Mouse (Mus musculus): ENCODE data around the gene Galnt9. TPM values are rescaled to one million over a fixed set of nuclear protein-coding genes. Genes with fewer than 3 reads are reported as not detected.

The Galnt9 gene
- polyA plus RNA-seq, 1 experiment, result 1.3 TPM

DNA sequence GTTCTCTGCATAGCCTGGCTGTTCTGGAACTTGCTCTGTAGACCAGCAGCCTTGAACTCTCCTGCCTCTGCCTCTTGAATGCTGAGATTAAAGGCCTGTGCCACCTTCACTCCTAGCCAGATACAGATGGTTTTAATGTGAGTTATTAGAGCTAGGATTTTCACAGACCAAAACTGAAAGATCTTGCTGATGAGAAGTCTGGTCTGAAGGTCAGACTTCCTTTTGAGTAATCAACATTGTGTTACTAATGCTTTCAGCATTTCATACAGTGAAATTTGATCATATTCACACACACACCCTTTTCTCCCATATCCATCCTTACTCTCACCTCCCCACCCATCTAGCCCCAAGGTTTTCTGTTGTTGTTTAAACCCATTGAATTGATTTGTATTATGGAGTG is 115.5 kb downstream of the Galnt9 start:
- Histone ChIP-seq H3K36me3 (ENCODE audit: control insufficient read depth, insufficient read depth, low read length) (peaks cover 35% of the 10 kb centered on the region), H3K27ac (ENCODE audit: insufficient read depth, low read length) (no peak overlapping the region), H3K4me3 (ENCODE audit: extremely low read depth, insufficient read depth, insufficient read length) (no peak overlapping the region), H3K27me3 (ENCODE audit: control insufficient read depth, insufficient read depth, low read length) (no peaks in the 10 kb centered on the region), H3K4me1 (ENCODE audit: control insufficient read depth, insufficient read depth, insufficient read length) (no peaks in the 10 kb centered on the region)
- DNase-seq (ENCODE audit: low read depth in 1 of 2, low spot score in 2 of 2), result no peak
- TF ChIP-seq CTCF (IDR thresholded peaks at IDR 0.05; ENCODE audit: extremely low read depth, insufficient read depth, insufficient read length, insufficient replicate concordance) (no peak), POLR2A (IDR thresholded peaks at IDR 0.05; ENCODE audit: low read depth, low read length) (no peak)

GRCm38 (mm10) chr5:110664041-110664440 is 119.9 kb downstream of the Galnt9 start:
- TF ChIP-seq CTCF (IDR thresholded peaks at IDR 0.05; ENCODE audit: extremely low read depth, insufficient read depth, insufficient read length, insufficient replicate concordance) (no peak), POLR2A (IDR thresholded peaks at IDR 0.05; ENCODE audit: low read depth, low read length) (no peak)
- Histone ChIP-seq H3K27ac (ENCODE audit: insufficient read depth, low read length) (no peak overlapping the region), H3K36me3 (ENCODE audit: control insufficient read depth, insufficient read depth, low read length) (peaks cover 36% of the 10 kb centered on the region), H3K4me1 (ENCODE audit: control insufficient read depth, insufficient read depth, insufficient read length) (no peaks in the 10 kb centered on the region), H3K27me3 (ENCODE audit: control insufficient read depth, insufficient read depth, low read length) (no peaks in the 10 kb centered on the region), H3K4me3 (ENCODE audit: extremely low read depth, insufficient read depth, insufficient read length) (no peak overlapping the region)
- 92% methylated on average over 2 of the region's 2 CpGs for WGBS
- DNase-seq (ENCODE audit: low read depth in 1 of 2, low spot score in 2 of 2), result no peak

- peaks cover 40% of the 10 kb centered on the region for H3K36me3 ChIP-seq (ENCODE audit: control insufficient read depth, insufficient read depth, low read length)
- 94% methylated on average over 2 of the region's 2 CpGs for WGBS
These were observed 120.7 kb downstream of the Galnt9 start for GRCm38 (mm10) chr5:110664750-110665269.

GRCm38 (mm10) chr5:110665486-110666121 is 121.4 kb downstream of the Galnt9 start:
- peaks cover 48% of the 10 kb centered on the region for H3K36me3 ChIP-seq (ENCODE audit: control insufficient read depth, insufficient read depth, low read length)
- TF ChIP-seq POLR2A (IDR thresholded peaks at IDR 0.05; ENCODE audit: low read depth, low read length), result no peak
- no peak for TF ChIP-seq CTCF (IDR thresholded peaks at IDR 0.05; ENCODE audit: extremely low read depth, insufficient read depth, insufficient read length, insufficient replicate concordance)

More at GRCm38 (mm10) chr5:110664750-110665269, 120.7 kb downstream of the Galnt9 start:
- DNase-seq (ENCODE audit: low read depth in 1 of 2, low spot score in 2 of 2), result no peak
- TF ChIP-seq POLR2A (IDR thresholded peaks at IDR 0.05; ENCODE audit: low read depth, low read length), result no peak
- no peak for TF ChIP-seq CTCF (IDR thresholded peaks at IDR 0.05; ENCODE audit: extremely low read depth, insufficient read depth, insufficient read length, insufficient replicate concordance)
- Histone ChIP-seq H3K27me3 (ENCODE audit: control insufficient read depth, insufficient read depth, low read length) (no peaks in the 10 kb centered on the region), H3K4me3 (ENCODE audit: extremely low read depth, insufficient read depth, insufficient read length) (no peak overlapping the region), H3K27ac (ENCODE audit: insufficient read depth, low read length) (no peak overlapping the region), H3K4me1 (ENCODE audit: control insufficient read depth, insufficient read depth, insufficient read length) (no peaks in the 10 kb centered on the region)

More at GRCm38 (mm10) chr5:110665486-110666121, 121.4 kb downstream of the Galnt9 start:
- no peaks in the 10 kb centered on the region for H3K27me3 ChIP-seq (ENCODE audit: control insufficient read depth, insufficient read depth, low read length)
- H3K4me3 ChIP-seq (ENCODE audit: extremely low read depth, insufficient read depth, insufficient read length), result no peak overlapping the region
- 89% methylated on average over 6 of the region's 6 CpGs for WGBS
- no peaks in the 10 kb centered on the region for H3K4me1 ChIP-seq (ENCODE audit: control insufficient read depth, insufficient read depth, insufficient read length)
- DNase-seq (ENCODE audit: low read depth in 1 of 2, low spot score in 2 of 2), result no peak
- H3K27ac ChIP-seq (ENCODE audit: insufficient read depth, low read length), result no peak overlapping the region

Other genes with a start within 250 kb of the Galnt9 start
- gene P2rx2, start 201.1 kb upstream of the Galnt9 start, polyA plus RNA-seq (2012; rRNA removed), result 0.33 and 0.41 TPM in 2 replicates
- gene Lrcol1, start 199.6 kb upstream of the Galnt9 start, polyA plus RNA-seq (2012; rRNA removed), result not detected in 2 replicates
- gene Fbrsl1, start 95.9 kb upstream of the Galnt9 start, polyA plus RNA-seq (2012; rRNA removed), result 73.9 and 133 TPM in 2 replicates
- gene Noc4l, start 109.1 kb downstream of the Galnt9 start, polyA plus RNA-seq (2012; rRNA removed), result 57.6 and 82.0 TPM in 2 replicates
- 18.2 and 20.4 TPM in 2 replicates for gene Ddx51, start 109.1 kb downstream of the Galnt9 start, polyA plus RNA-seq (2012; rRNA removed)
- 85.2 and 89.1 TPM in 2 replicates for gene Ep400, start 226.4 kb downstream of the Galnt9 start, polyA plus RNA-seq (2012; rRNA removed)
- 19.2 and 20.9 TPM in 2 replicates for gene Pus1, start 236.3 kb downstream of the Galnt9 start, polyA plus RNA-seq (2012; rRNA removed)

Data from spleen, adult 2 months (tissue).